Mouse (Mus musculus): ENCODE measurements around the gene Mapk1ip1. TPM values are rescaled to one million over a fixed set of nuclear protein-coding genes. Genes with fewer than 3 reads are reported as not detected.

Mapk1ip1 gene
- polyA plus RNA-seq, 1 experiment from 2014 or later = 15.3 TPM

GRCm38 (mm10) chr7:138853417-138854031 is 7.5 kb upstream of the Mapk1ip1 start:
- Histone ChIP-seq H3K27me3 (no peaks in the 10 kb centered on the region), H3K36me3 (peaks cover 64% of the 10 kb centered on the region), H3K4me1 (0 out of 2 replicates have a peak, but pooled peaks cover 2% of the 10 kb centered on the region), H3K9ac (no peak overlapping the region), H3K4me2 (no peak overlapping the region), H3K27ac (no peak overlapping the region), H3K9me3 (replicated peaks) (no peaks in the 10 kb centered on the region), H3K4me3 (replicated peaks) (no peak overlapping the region)
- no peak for ATAC-seq (replicated peaks; ENCODE audit: low FRiP score)
- 96% methylated on average over 4 of the region's 4 CpGs for WGBS

GRCm38 (mm10) chr7:138850083-138850482 is 4.0 kb upstream of the Mapk1ip1 start:
- Histone ChIP-seq H3K27ac (no peak overlapping the region), H3K4me1 (peaks cover 18% of the 10 kb centered on the region), H3K36me3 (peaks cover 51% of the 10 kb centered on the region), H3K9me3 (replicated peaks) (no peaks in the 10 kb centered on the region), H3K4me3 (replicated peaks) (no peak overlapping the region), H3K4me2 (no peak overlapping the region), H3K9ac (no peak overlapping the region), H3K27me3 (no peaks in the 10 kb centered on the region)
- no peak for ATAC-seq (replicated peaks; ENCODE audit: low FRiP score)

- WGBS = 85% methylated on average over 7 of the region's 7 CpGs
- peak overlapping the region; percentile 81 for H3K4me2 ChIP-seq
- H3K9ac ChIP-seq = peak overlapping the region; percentile 94; the same call in 1 of the 2 replicates
- H3K36me3 ChIP-seq = peaks cover 35% of the 10 kb centered on the region
- H3K27me3 ChIP-seq = no peaks in the 10 kb centered on the region
- no peak for ATAC-seq (replicated peaks; ENCODE audit: low FRiP score)
- H3K4me1 ChIP-seq = peaks cover 34% of the 10 kb centered on the region
- H3K27ac ChIP-seq = no peak overlapping the region
- no peaks in the 10 kb centered on the region for H3K9me3 ChIP-seq (replicated peaks)
- H3K4me3 ChIP-seq (replicated peaks) = peak overlapping the region; percentile 71; the same call in 1 of the 2 replicates
Observed at GRCm38 (mm10) chr7:138848028-138848920, 2.2 kb upstream of the Mapk1ip1 start.

- no peak; the same call in 1 of the 2 replicates for ATAC-seq (replicated peaks; ENCODE audit: low FRiP score)
- 44% methylated on average over 13 of the region's 13 CpGs for WGBS
Observed at GRCm38 (mm10) chr7:138847316-138848027, 1.4 kb upstream of the Mapk1ip1 start.

GRCm38 (mm10) chr7:138846502-138846991 is 474 bp upstream of the Mapk1ip1 start:
- peak overlapping the region; percentile 97 for H3K27ac ChIP-seq
- peak overlapping the region; percentile 81 for H3K4me2 ChIP-seq
- 0% methylated on average over 44 of the region's 61 CpGs for WGBS
- H3K4me1 ChIP-seq = peaks cover 42% of the 10 kb centered on the region
- H3K36me3 ChIP-seq = peaks cover 17% of the 10 kb centered on the region
- peak; percentile 90 for ATAC-seq (replicated peaks; ENCODE audit: low FRiP score)
- H3K4me3 ChIP-seq (replicated peaks) = peak overlapping the region; percentile 71
- no peaks in the 10 kb centered on the region for H3K9me3 ChIP-seq (replicated peaks)
- H3K9ac ChIP-seq = peak overlapping the region; percentile 94
- no peaks in the 10 kb centered on the region for H3K27me3 ChIP-seq

More at GRCm38 (mm10) chr7:138847316-138848027, 1.4 kb upstream of the Mapk1ip1 start:
- Histone ChIP-seq H3K9me3 (replicated peaks) (no peaks in the 10 kb centered on the region), H3K4me1 (peaks cover 37% of the 10 kb centered on the region), H3K27ac (peak overlapping the region; percentile 97; the same call in 1 of the 2 replicates), H3K9ac (peak overlapping the region; percentile 94), H3K27me3 (no peaks in the 10 kb centered on the region), H3K36me3 (peaks cover 27% of the 10 kb centered on the region), H3K4me2 (peak overlapping the region; percentile 81), H3K4me3 (replicated peaks) (peak overlapping the region; percentile 71)

GRCm38 (mm10) chr7:138845111-138845510 is 962 bp downstream of the Mapk1ip1 start:
- peak overlapping the region; percentile 81 for H3K4me2 ChIP-seq
- H3K9me3 ChIP-seq (replicated peaks) = no peaks in the 10 kb centered on the region
- WGBS = 20% methylated on average over 8 of the region's 8 CpGs
- H3K27ac ChIP-seq = peak overlapping the region; percentile 97
- peaks cover 42% of the 10 kb centered on the region for H3K4me1 ChIP-seq
- H3K36me3 ChIP-seq = peaks cover 9% of the 10 kb centered on the region
- no peaks in the 10 kb centered on the region for H3K27me3 ChIP-seq
- peak overlapping the region; percentile 71 for H3K4me3 ChIP-seq (replicated peaks)
- peak overlapping the region; percentile 94 for H3K9ac ChIP-seq
- ATAC-seq (replicated peaks; ENCODE audit: low FRiP score) = no peak

- Histone ChIP-seq H3K9me3 (replicated peaks) (no peaks in the 10 kb centered on the region), H3K4me1 (peaks cover 42% of the 10 kb centered on the region), H3K4me2 (no peak overlapping the region), H3K9ac (no peak overlapping the region), H3K27ac (no peak overlapping the region), H3K4me3 (replicated peaks) (no peak overlapping the region), H3K27me3 (no peaks in the 10 kb centered on the region), H3K36me3 (peaks cover 1% of the 10 kb centered on the region; the same call in 1 of the 2 replicates)
- WGBS = 92% methylated on average over 4 of the region's 4 CpGs
- no peak for ATAC-seq (replicated peaks; ENCODE audit: low FRiP score)
Observed at GRCm38 (mm10) chr7:138843421-138843820, 2.7 kb downstream of the Mapk1ip1 start.

GRCm38 (mm10) chr7:138841436-138842151 is 4.5 kb downstream of the Mapk1ip1 start:
- no peak overlapping the region for H3K4me2 ChIP-seq
- H3K27me3 ChIP-seq = no peaks in the 10 kb centered on the region
- H3K27ac ChIP-seq = no peak overlapping the region
- peaks cover 3% of the 10 kb centered on the region for H3K36me3 ChIP-seq
- peaks cover 28% of the 10 kb centered on the region for H3K4me1 ChIP-seq
- 65% methylated on average over 2 of the region's 3 CpGs for WGBS
- H3K9ac ChIP-seq = no peak overlapping the region
- no peak for ATAC-seq (replicated peaks; ENCODE audit: low FRiP score)
- H3K9me3 ChIP-seq (replicated peaks) = no peaks in the 10 kb centered on the region
- H3K4me3 ChIP-seq (replicated peaks) = no peak overlapping the region

GRCm38 (mm10) chr7:138840594-138841021 is 5.5 kb downstream of the Mapk1ip1 start:
- Histone ChIP-seq H3K27me3 (no peaks in the 10 kb centered on the region), H3K27ac (no peak overlapping the region), H3K4me1 (peaks cover 28% of the 10 kb centered on the region), H3K9ac (no peak overlapping the region), H3K4me3 (replicated peaks) (no peak overlapping the region), H3K9me3 (replicated peaks) (no peaks in the 10 kb centered on the region), H3K36me3 (peaks cover 13% of the 10 kb centered on the region), H3K4me2 (no peak overlapping the region)
- WGBS = 37% methylated on average over 4 of the region's 4 CpGs
- ATAC-seq (replicated peaks; ENCODE audit: low FRiP score) = 0 out of 2 replicates have a peak, but pooled peaks have one; percentile 34

GRCm38 (mm10) chr7:138835028-138835427 is 11.0 kb downstream of the Mapk1ip1 start:
- Histone ChIP-seq H3K4me1 (no peaks in the 10 kb centered on the region), H3K27ac (no peak overlapping the region), H3K4me3 (replicated peaks) (no peak overlapping the region), H3K9me3 (replicated peaks) (no peaks in the 10 kb centered on the region), H3K4me2 (no peak overlapping the region), H3K9ac (no peak overlapping the region), H3K36me3 (peaks cover 15% of the 10 kb centered on the region), H3K27me3 (no peaks in the 10 kb centered on the region)
- WGBS = 91% methylated on average over 3 of the region's 3 CpGs
- no peak for ATAC-seq (replicated peaks; ENCODE audit: low FRiP score)

- Histone ChIP-seq H3K27ac (no peak overlapping the region), H3K27me3 (peaks cover 3% of the 10 kb centered on the region; the same call in 1 of the 2 replicates), H3K4me1 (no peaks in the 10 kb centered on the region), H3K36me3 (no peaks in the 10 kb centered on the region), H3K9ac (no peak overlapping the region), H3K9me3 (replicated peaks) (no peaks in the 10 kb centered on the region), H3K4me3 (replicated peaks) (no peak overlapping the region), H3K4me2 (no peak overlapping the region)
- WGBS = 18% methylated on average over 11 of the region's 11 CpGs
- ATAC-seq (replicated peaks; ENCODE audit: low FRiP score) = no peak
Observed at GRCm38 (mm10) chr7:138827812-138828211, 18.3 kb downstream of the Mapk1ip1 start.
